Mouse (Mus musculus) neural tube, embryonic 14.5 days (tissue): ENCODE measurements around the gene Vkorc1. TPM values are rescaled to one million over a fixed set of nuclear protein-coding genes. Genes with fewer than 3 reads are reported as not detected.

Experiments used
- ATAC-seq: fragments of 200-750 bp; cut with Nextera tagmentation; 2 replicates; pipeline ENCODE4 v1.8.0; 2017; ENCODE audit warnings: low read depth, mild to moderate bottlenecking, moderate TSS enrichment, moderate library complexity
- H3K27ac ChIP-seq: fragments of 300-500 bp; sonication (generic); 2 replicates; pipeline ENCODE4 v1.5.1; 2014; ENCODE audit warnings: low read depth, mild to moderate bottlenecking, control low read depth, low read length, moderate library complexity, mixed read lengths
- H3K27me3 ChIP-seq: fragments of 300-500 bp; sonication (generic); 2 replicates; pipeline ENCODE4 v1.6.1; 2014; ENCODE audit warnings: low read length; ENCODE audit not compliant: control insufficient read depth, insufficient read depth
- H3K36me3 ChIP-seq: fragments of 300-500 bp; sonication (generic); 2 replicates; pipeline ENCODE4 v1.6.1; 2014; ENCODE audit warnings: low read length, mixed read lengths; ENCODE audit not compliant: control insufficient read depth, insufficient read depth
- H3K4me1 ChIP-seq: fragments of 300-500 bp; sonication (generic); 2 replicates; pipeline ENCODE4 v1.6.1; 2014; ENCODE audit warnings: low read length; ENCODE audit not compliant: control insufficient read depth, insufficient read depth
- H3K4me2 ChIP-seq: fragments of 300-500 bp; sonication (generic); 2 replicates; pipeline ENCODE4 v1.6.1; 2014; ENCODE audit warnings: mild to moderate bottlenecking, low read depth, low read length, control low read depth
- H3K4me3 ChIP-seq: fragments of 300-500 bp; sonication (generic); 2 replicates; pipeline ENCODE4 v1.5.1; 2014; ENCODE audit warnings: low read depth, low read length, control low read depth, mixed read lengths
- H3K9ac ChIP-seq: fragments of 300-500 bp; sonication (generic); replicated peaks from 2 replicates; pipeline ENCODE4 v1.6.1; 2014; ENCODE audit warnings: low read depth, mild to moderate bottlenecking, control low read depth, low read length, mixed read lengths
- H3K9me3 ChIP-seq: fragments of 300-500 bp; sonication (generic); 2 replicates; pipeline ENCODE4 v1.6.1; 2016; ENCODE audit warnings: low read length; ENCODE audit not compliant: control insufficient read depth
- WGBS: fragments of 180-500 bp; shearing (Covaris S2); extraction: QIAGEN DNeasy Blood & Tissue Kit; methylation state at CpG from one replicate; pipeline ENCODE4 v1.1.7; 2014; 5-methylcytosine and 5-hydroxymethylcytosine counted together
- polyA plus RNA-seq: library from polyadenylated mRNA; unstranded; fragments of >200 nt; fragmentation: Nextera tagmentation; extraction: Ambion mirVana; gene quantifications from 2 replicates; pipeline ENCODE4 v1.2.1, GENCODE M21; 2014

Vkorc1 gene
- polyA plus RNA-seq, 1 experiment from 2014 or later, result 59.2 TPM

GRCm38 (mm10) chr7:127876041-127876466 lies 19.4 kb downstream of the Vkorc1 start, which contains the start of gene Zfp646:
Gene Zfp646 (plus strand): TSS chr7:127876221.
- Histone ChIP-seq H3K4me2 (peak within 1 kb of the TSS; percentile 74), H3K27ac (peak within 1 kb of the TSS; percentile 99), H3K36me3 (peaks cover 23% of the 10 kb centered on the region), H3K9me3 (no peaks in the 10 kb centered on the region), H3K4me3 (peak within 1 kb of the TSS; percentile 92), H3K27me3 (0 out of 2 replicates have a peak, but pooled peaks cover 2% of the 10 kb centered on the region), H3K4me1 (peaks cover 22% of the 10 kb centered on the region), H3K9ac (peak within 1 kb of the TSS; percentile 97)
- under 1% methylated on average over 41 of the region's 41 CpGs for whole genome bisulfite sequencing
- peak; percentile 90 for ATAC-seq

DNA sequence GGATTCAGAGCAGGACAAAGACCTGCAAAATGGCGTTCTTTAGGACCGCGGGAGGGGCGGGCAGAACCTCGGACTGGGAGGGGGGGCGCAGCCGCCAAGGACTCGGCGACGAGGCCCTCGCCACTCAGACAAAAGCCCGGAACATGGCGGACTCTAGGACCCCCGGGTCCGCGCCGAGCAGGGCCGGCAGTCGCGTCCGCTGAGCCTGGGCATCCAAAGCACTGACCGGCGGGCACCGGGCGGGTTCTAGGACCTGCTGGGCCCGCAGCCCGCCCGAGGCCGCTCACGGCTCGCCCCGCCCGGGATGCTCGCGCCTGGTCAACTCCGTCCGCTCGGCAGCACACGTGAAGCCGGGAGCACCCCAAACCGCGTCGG lies 19.8 kb downstream of the Vkorc1 start:
- H3K4me2 ChIP-seq, result peak overlapping the region; percentile 74; the same call in 1 of the 2 replicates
- H3K4me3 ChIP-seq, result peak overlapping the region; percentile 92
- ATAC-seq, result peak; percentile 95
- peak overlapping the region; percentile 97 for H3K9ac ChIP-seq
- peaks cover 22% of the 10 kb centered on the region for H3K4me1 ChIP-seq
- H3K9me3 ChIP-seq, result no peaks in the 10 kb centered on the region
- H3K36me3 ChIP-seq, result peaks cover 19% of the 10 kb centered on the region
- under 1% methylated on average over 15 of the region's 43 CpGs for WGBS
- peak overlapping the region; percentile 99 for H3K27ac ChIP-seq
- H3K27me3 ChIP-seq, result 0 out of 2 replicates have a peak, but pooled peaks cover 2% of the 10 kb centered on the region

DNA sequence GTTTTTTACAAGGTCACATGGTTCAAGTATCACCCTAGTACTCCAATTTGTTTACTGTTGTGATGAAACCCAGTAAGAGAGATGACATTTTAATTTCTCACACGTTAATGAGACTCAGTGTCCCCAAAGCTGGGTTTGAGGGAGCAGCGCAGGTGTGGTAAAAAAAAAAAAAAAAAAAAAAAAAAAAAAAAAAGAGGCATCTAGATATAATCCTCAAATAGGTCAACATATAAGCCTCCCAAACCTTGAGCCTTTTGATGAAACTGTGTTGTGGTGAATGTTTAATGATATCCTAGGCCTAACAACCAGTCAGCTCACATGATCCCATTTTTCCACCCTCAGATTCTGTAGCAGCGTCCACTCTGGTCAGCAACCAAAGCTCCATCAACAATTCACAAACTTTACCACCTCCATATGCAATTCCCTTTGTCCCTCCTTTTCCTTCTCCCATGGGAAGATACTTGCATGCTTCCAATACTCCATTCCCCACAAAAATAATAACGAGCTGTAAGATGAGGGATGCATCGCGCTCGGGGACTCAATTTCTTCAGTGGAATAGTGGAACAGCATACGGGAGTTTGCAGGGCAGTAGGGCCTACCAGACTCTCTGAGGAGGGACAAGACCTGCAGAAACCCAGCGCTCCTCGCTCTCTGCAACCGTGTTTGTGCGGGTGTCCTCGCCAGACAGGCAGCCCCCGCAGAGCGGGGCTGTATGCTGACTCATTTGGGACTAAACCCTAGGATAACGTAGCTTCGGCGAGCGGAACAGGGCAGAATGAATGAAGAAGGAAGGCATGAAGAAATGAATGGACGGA lies 20.4 kb downstream of the Vkorc1 start:
- WGBS, result 5% methylated on average over 20 of the region's 20 CpGs
- Histone ChIP-seq H3K9ac (peak overlapping the region; percentile 97), H3K4me1 (peaks cover 22% of the 10 kb centered on the region), H3K9me3 (no peaks in the 10 kb centered on the region), H3K27ac (peak overlapping the region; percentile 99), H3K36me3 (peaks cover 13% of the 10 kb centered on the region), H3K4me2 (peak overlapping the region; percentile 74), H3K27me3 (0 out of 2 replicates have a peak, but pooled peaks cover 2% of the 10 kb centered on the region), H3K4me3 (peak overlapping the region; percentile 92)
- ATAC-seq, result peak; percentile 29

DNA sequence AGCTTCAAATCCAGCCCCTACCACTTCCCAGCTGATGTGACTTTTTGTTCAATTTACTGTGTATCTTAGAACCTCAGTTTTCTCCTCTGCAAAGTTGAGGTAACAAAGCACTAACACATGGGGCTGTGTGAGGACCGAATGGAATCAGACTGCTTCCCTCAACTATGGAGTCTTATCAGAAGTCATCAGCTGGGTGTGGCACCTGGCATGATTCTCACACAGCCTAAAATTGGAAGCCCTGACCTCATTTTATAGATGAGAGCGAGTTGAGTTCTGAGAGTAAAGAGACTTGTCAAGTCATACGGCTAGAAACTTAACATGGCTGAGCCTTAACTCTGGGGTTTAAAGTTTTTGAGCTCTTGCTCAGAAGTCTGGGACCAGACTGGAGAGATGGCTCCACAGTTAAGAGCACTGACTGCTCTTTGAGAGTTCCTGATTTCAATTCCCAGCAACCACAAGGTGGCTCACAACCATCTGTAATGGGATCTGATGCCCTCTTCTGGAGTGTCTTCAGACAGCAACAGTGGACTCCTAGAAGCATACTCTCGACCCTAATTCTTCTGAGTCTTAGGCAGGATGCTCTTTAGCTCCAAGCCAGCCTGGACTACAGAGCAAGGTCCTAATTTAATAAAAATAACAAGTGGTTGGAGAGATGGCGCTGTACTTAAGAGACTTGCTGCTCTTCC lies 25.1 kb downstream of the Vkorc1 start:
- Histone ChIP-seq H3K9me3 (no peaks in the 10 kb centered on the region), H3K4me2 (no peak overlapping the region), H3K36me3 (peaks cover 27% of the 10 kb centered on the region; the same call in 1 of the 2 replicates), H3K4me1 (peaks cover 22% of the 10 kb centered on the region), H3K27ac (no peak overlapping the region), H3K27me3 (0 out of 2 replicates have a peak, but pooled peaks cover 1% of the 10 kb centered on the region), H3K4me3 (no peak overlapping the region), H3K9ac (no peak overlapping the region)
- ATAC-seq, result no peak
- WGBS, result 84% methylated on average over 5 of the region's 5 CpGs

- H3K27ac ChIP-seq, result no peak overlapping the region
- no peak overlapping the region for H3K4me2 ChIP-seq
- no peaks in the 10 kb centered on the region for H3K9me3 ChIP-seq
- peaks cover 17% of the 10 kb centered on the region for H3K4me1 ChIP-seq
- no peak; the same call in 1 of the 2 replicates for ATAC-seq
- peaks cover 33% of the 10 kb centered on the region for H3K36me3 ChIP-seq
- no peaks in the 10 kb centered on the region for H3K27me3 ChIP-seq
- no peak overlapping the region for H3K9ac ChIP-seq
- WGBS, result 61% methylated on average over 3 of the region's 3 CpGs
- no peak overlapping the region for H3K4me3 ChIP-seq
Measured at GRCm38 (mm10) chr7:127869149-127869810, 26.1 kb downstream of the Vkorc1 start.

DNA sequence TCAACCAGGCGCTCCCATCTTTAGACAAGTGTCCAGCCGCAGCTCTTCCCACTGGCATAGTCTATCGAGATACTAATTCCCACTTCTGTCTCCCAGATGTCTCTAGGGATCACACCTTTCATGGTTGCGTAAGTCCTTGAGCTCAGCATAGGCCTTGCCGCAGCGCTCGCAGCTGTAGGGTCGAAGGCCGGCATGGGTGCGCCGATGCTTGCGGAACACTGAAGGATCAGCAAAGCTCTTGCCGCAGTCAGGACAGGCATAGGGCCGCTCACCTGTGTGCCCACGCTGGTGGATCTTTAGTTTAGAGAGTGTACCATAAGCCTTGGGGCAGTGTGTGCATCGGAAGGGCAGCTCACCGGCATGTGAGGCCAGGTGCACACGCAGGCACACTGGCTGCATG lies 27.8 kb downstream of the Vkorc1 start:
- ATAC-seq, result no peak
- WGBS, result 97% methylated on average over 18 of the region's 18 CpGs

GRCm38 (mm10) chr7:127866434-127866833 lies 29.0 kb downstream of the Vkorc1 start:
- Histone ChIP-seq H3K9ac (no peak overlapping the region), H3K4me3 (no peak overlapping the region), H3K4me1 (peaks cover 4% of the 10 kb centered on the region; the same call in 1 of the 2 replicates), H3K9me3 (no peaks in the 10 kb centered on the region), H3K36me3 (peaks cover 37% of the 10 kb centered on the region), H3K4me2 (no peak overlapping the region), H3K27ac (no peak overlapping the region), H3K27me3 (no peaks in the 10 kb centered on the region)
- no peak for ATAC-seq
- WGBS, result 96% methylated on average over 12 of the region's 12 CpGs

More for the DNA sequence above, 27.8 kb downstream of the Vkorc1 start:
- H3K36me3 ChIP-seq, result peaks cover 34% of the 10 kb centered on the region
- no peak overlapping the region for H3K9ac ChIP-seq
- H3K4me1 ChIP-seq, result peaks cover 4% of the 10 kb centered on the region
- no peaks in the 10 kb centered on the region for H3K27me3 ChIP-seq
- H3K4me3 ChIP-seq, result no peak overlapping the region
- H3K9me3 ChIP-seq, result no peaks in the 10 kb centered on the region
- no peak overlapping the region for H3K27ac ChIP-seq
- H3K4me2 ChIP-seq, result no peak overlapping the region

GRCm38 (mm10) chr7:127858258-127858657 lies 37.2 kb downstream of the Vkorc1 start:
- H3K27ac ChIP-seq, result no peak overlapping the region
- no peaks in the 10 kb centered on the region for H3K4me1 ChIP-seq
- ATAC-seq, result no peak
- H3K9ac ChIP-seq, result no peak overlapping the region
- WGBS, result 95% methylated on average over 6 of the region's 6 CpGs
- no peak overlapping the region for H3K4me2 ChIP-seq
- no peaks in the 10 kb centered on the region for H3K9me3 ChIP-seq
- H3K27me3 ChIP-seq, result no peaks in the 10 kb centered on the region
- no peak overlapping the region for H3K4me3 ChIP-seq
- H3K36me3 ChIP-seq, result 0 out of 2 replicates have a peak, but pooled peaks cover 3% of the 10 kb centered on the region
